Mouse (Mus musculus) embryonic facial prominence, embryonic 13.5 days (tissue): ENCODE data around the gene Macf1. TPM values are rescaled to one million over a fixed set of nuclear protein-coding genes. Genes with fewer than 3 reads are reported as not detected.

Experiments
- microRNA-seq: library from miRNA; unstranded; fragments of <30 nt; microRNA quantifications from one replicate; pipeline ENCODE4, GENCODE M21; 2016
- polyA plus RNA-seq: library from polyadenylated mRNA; unstranded; fragments of >200 nt; fragmentation: Nextera tagmentation; extraction: Ambion mirVana; gene quantifications from 2 replicates; pipeline ENCODE4 v1.2.1, GENCODE M21; 2015

The Macf1 gene
- polyA plus RNA-seq, 1 experiment from 2014 or later: 46.3 TPM

Small RNAs within 50 kb of the gene (microRNA-seq; reads per million reads assigned to microRNA genes)
- not detected for gene Mir6398

Other genes with a start within 250 kb of the Macf1 start
- 324 and 340 TPM in 2 replicates for gene Ndufs5, start 33.8 kb upstream of the Macf1 start, polyA plus RNA-seq
- gene Akirin1, start 66.0 kb upstream of the Macf1 start, polyA plus RNA-seq: 53.4 and 54.0 TPM in 2 replicates
- 3.1 and 3.7 TPM in 2 replicates for gene Rhbdl2, start 103.5 kb upstream of the Macf1 start, polyA plus RNA-seq
- gene 4933427I04Rik, start 175.3 kb upstream of the Macf1 start, polyA plus RNA-seq: 0.13 TPM in 1 of 2 replicates, not detected in the other
- gene Mycbp, start 220.5 kb upstream of the Macf1 start, polyA plus RNA-seq: 65.9 and 68.9 TPM in 2 replicates
- 58.3 and 60.0 TPM in 2 replicates for gene Rragc, start 233.1 kb upstream of the Macf1 start, polyA plus RNA-seq
- not detected in 2 replicates for gene 4930535I16Rik, start 233.7 kb upstream of the Macf1 start, polyA plus RNA-seq